Mouse (Mus musculus): ENCODE data around the gene Usp30. TPM values are rescaled to one million over a fixed set of nuclear protein-coding genes. Genes with fewer than 3 reads are reported as not detected.
A peak's percentile ranks its signal among the peaks of the same experiment; 100 is the strongest.

Usp30 gene
- total and polyA plus RNA-seq, 2 experiments = 6.6 to 14.8 TPM

DNA sequence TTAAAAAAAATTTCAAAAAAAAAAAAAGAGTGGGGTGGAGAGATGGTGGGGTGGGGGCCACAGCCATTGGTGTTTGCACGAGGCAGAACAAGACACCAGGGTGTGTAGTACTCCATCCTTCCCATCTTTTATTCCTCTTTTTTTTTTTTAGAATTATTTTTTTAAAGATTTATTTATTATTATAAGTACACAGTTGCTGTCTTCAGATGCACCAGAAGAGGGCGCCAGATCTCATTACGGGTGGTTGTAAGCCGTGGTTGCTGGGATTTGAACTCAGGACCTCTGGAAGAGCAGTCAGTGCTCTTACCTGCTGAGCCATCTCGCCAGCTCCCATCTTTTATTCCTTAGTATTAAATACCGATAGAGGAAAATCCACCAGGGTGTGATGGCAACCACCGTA, 108.2 kb downstream of the Usp30 start:
- no peak for DNase-seq (ENCODE audit: extremely low read depth, low read depth, low spot score)
- WGBS = 76% methylated on average over 7 of the region's 7 CpGs
- TF ChIP-seq CTCF (IDR thresholded peaks at IDR 0.05; ENCODE audit: low read depth, low read length) (peak; percentile 28; the same call in 1 of the 2 replicates), POLR2A (IDR thresholded peaks at IDR 0.05; ENCODE audit: extremely low read depth, insufficient read depth, low read length) (no peak)
- H3K4me1 ChIP-seq (ENCODE audit: control insufficient read depth, insufficient read depth, low read length) = peaks cover 3% of the 10 kb centered on the region
- H3K4me3 ChIP-seq (ENCODE audit: insufficient read depth, low read depth, low read length) = no peak overlapping the region
- no peaks in the 10 kb centered on the region for H3K79me2 ChIP-seq (ENCODE audit: control insufficient read depth, insufficient read depth, low read length)
- no peak overlapping the region for H3K27ac ChIP-seq (replicated peaks; ENCODE audit: insufficient read depth, low read depth, low read length)
- no peaks in the 10 kb centered on the region for H3K27me3 ChIP-seq (ENCODE audit: control insufficient read depth, insufficient read depth, low read length)
- peaks cover 1% of the 10 kb centered on the region; the same call in 1 of the 2 replicates for H3K36me3 ChIP-seq (ENCODE audit: control insufficient read depth, insufficient read depth, low read length)
- no peak overlapping the region for H3K9ac ChIP-seq (ENCODE audit: low read depth, low read length)

GRCm38 (mm10) chr5:114173877-114174581, 108.8 kb downstream of the Usp30 start:
- H3K4me3 ChIP-seq (ENCODE audit: insufficient read depth, low read depth, low read length) = no peak overlapping the region
- no peak overlapping the region for H3K27ac ChIP-seq (replicated peaks; ENCODE audit: insufficient read depth, low read depth, low read length)
- TF ChIP-seq CTCF (IDR thresholded peaks at IDR 0.05; ENCODE audit: low read depth, low read length) = no peak
- TF ChIP-seq POLR2A (IDR thresholded peaks at IDR 0.05; ENCODE audit: extremely low read depth, insufficient read depth, low read length) = no peak
- no peaks in the 10 kb centered on the region for H3K27me3 ChIP-seq (ENCODE audit: control insufficient read depth, insufficient read depth, low read length)
- H3K36me3 ChIP-seq (ENCODE audit: control insufficient read depth, insufficient read depth, low read length) = peaks cover 1% of the 10 kb centered on the region; the same call in 1 of the 2 replicates
- 29% methylated on average over 16 of the region's 16 CpGs for WGBS
- H3K79me2 ChIP-seq (ENCODE audit: control insufficient read depth, insufficient read depth, low read length) = no peaks in the 10 kb centered on the region
- DNase-seq (ENCODE audit: extremely low read depth, low read depth, low spot score) = no peak
- no peak overlapping the region for H3K9ac ChIP-seq (ENCODE audit: low read depth, low read length)
- peaks cover 8% of the 10 kb centered on the region for H3K4me1 ChIP-seq (ENCODE audit: control insufficient read depth, insufficient read depth, low read length)

Other genes starting within 250 kb of the Usp30 start
- gene Selplg, start 232.8 kb upstream of the Usp30 start, total RNA-seq (2014; rRNA removed) = 1.1 and 2.3 TPM in 2 replicates
- gene Selplg, start 232.8 kb upstream of the Usp30 start, polyA plus RNA-seq (2012; rRNA removed) = 5.4 and 6.2 TPM in 2 replicates
- gene Coro1c, start 156.7 kb upstream of the Usp30 start, total RNA-seq (2014; rRNA removed) = 11.8 and 14.0 TPM in 2 replicates
- 12.0 and 13.6 TPM in 2 replicates for gene Coro1c, start 156.7 kb upstream of the Usp30 start, polyA plus RNA-seq (2012; rRNA removed)
- gene Ssh1, start 71.6 kb upstream of the Usp30 start, total RNA-seq (2014; rRNA removed) = 1.6 and 3.3 TPM in 2 replicates
- gene Ssh1, start 71.6 kb upstream of the Usp30 start, polyA plus RNA-seq (2012; rRNA removed) = 5.0 and 5.5 TPM in 2 replicates
- not detected in 2 replicates for gene Dao, start 61.8 kb upstream of the Usp30 start, total RNA-seq (2014; rRNA removed)
- gene Dao, start 61.8 kb upstream of the Usp30 start, polyA plus RNA-seq (2012; rRNA removed) = not detected in 2 replicates
- 0.07 TPM in 1 of 2 replicates, not detected in the other for gene Svop, start 26.1 kb downstream of the Usp30 start, total RNA-seq (2014; rRNA removed)
- not detected in 2 replicates for gene Svop, start 26.1 kb downstream of the Usp30 start, polyA plus RNA-seq (2012; rRNA removed)
- gene Alkbh2, start 62.8 kb downstream of the Usp30 start, total RNA-seq (2014; rRNA removed) = 3.1 and 5.1 TPM in 2 replicates
- 7.0 and 10.1 TPM in 2 replicates for gene Alkbh2, start 62.8 kb downstream of the Usp30 start, polyA plus RNA-seq (2012; rRNA removed)
- 2.4 and 4.6 TPM in 2 replicates for gene Ung, start 64.9 kb downstream of the Usp30 start, total RNA-seq (2014; rRNA removed)
- gene Ung, start 64.9 kb downstream of the Usp30 start, polyA plus RNA-seq (2012; rRNA removed) = 5.0 and 5.3 TPM in 2 replicates
- 26.8 and 39.4 TPM in 2 replicates for gene Acacb, start 81.1 kb downstream of the Usp30 start, total RNA-seq (2014; rRNA removed)
- 27.9 and 45.8 TPM in 2 replicates for gene Acacb, start 81.1 kb downstream of the Usp30 start, polyA plus RNA-seq (2012; rRNA removed)
- not detected in 2 replicates for gene Foxn4, start 208.3 kb downstream of the Usp30 start, total RNA-seq (2014; rRNA removed)
- gene Foxn4, start 208.3 kb downstream of the Usp30 start, polyA plus RNA-seq (2012; rRNA removed) = not detected in 2 replicates
- gene Myo1h, start 223.7 kb downstream of the Usp30 start, total RNA-seq (2014; rRNA removed) = 0.09 and 0.27 TPM in 2 replicates
- gene Myo1h, start 223.7 kb downstream of the Usp30 start, polyA plus RNA-seq (2012; rRNA removed) = not detected in 2 replicates